Mouse (Mus musculus) olfactory bulb, adult 2 months (tissue): ENCODE measurements around the gene Rab25. TPM values are rescaled to one million over a fixed set of nuclear protein-coding genes. Genes with fewer than 3 reads are reported as not detected.

Experiments used
- H3K27ac ChIP-seq: fragments of 200-500 bp; 2 replicates; pipeline ENCODE4 v1.5.1; 2012; ENCODE audit warnings: low read depth, low read length; ENCODE audit not compliant: insufficient read depth
- H3K4me1 ChIP-seq: fragments of 200-500 bp; 2 replicates; pipeline ENCODE4 v1.6.1; 2012; ENCODE audit warnings: low read length; ENCODE audit not compliant: control insufficient read depth, insufficient read depth
- H3K4me3 ChIP-seq: fragments of 200-500 bp; 2 replicates; pipeline ENCODE4 v1.5.1; 2012; ENCODE audit warnings: mild to moderate bottlenecking, low read depth, low read length, moderate library complexity; ENCODE audit not compliant: insufficient read depth
- CTCF ChIP-seq: fragments of 200-500 bp; IDR thresholded peaks from 2 replicates; pipeline ENCODE4 v1.5.1; 2012; ENCODE audit warnings: low read depth, mild to moderate bottlenecking, low read length, moderate library complexity; ENCODE audit not compliant: insufficient read depth
- POLR2A ChIP-seq: fragments of 200-500 bp; IDR thresholded peaks from 2 replicates; pipeline ENCODE4 v1.6.1; 2012; ENCODE audit warnings: mild to moderate bottlenecking, low read depth, low read length, moderate library complexity; ENCODE audit not compliant: insufficient read depth
- WGBS: fragments of 180-500 bp; shearing (Covaris S2); methylation state at CpG from one replicate; pipeline ENCODE4 v1.1.7; 2018; 5-methylcytosine and 5-hydroxymethylcytosine counted together
- polyA plus RNA-seq: library from polyadenylated mRNA; stranded (reverse); fragments of >200 nt; gene quantifications from 2 replicates; pipeline ENCODE4 v1.2.4, GENCODE M21; 2012; ENCODE audit warnings: low replicate concordance; ENCODE audit not compliant: missing spikeins, insufficient read depth, insufficient read length

Rab25 gene
- polyA plus RNA-seq, 1 experiment: not detected

DNA sequence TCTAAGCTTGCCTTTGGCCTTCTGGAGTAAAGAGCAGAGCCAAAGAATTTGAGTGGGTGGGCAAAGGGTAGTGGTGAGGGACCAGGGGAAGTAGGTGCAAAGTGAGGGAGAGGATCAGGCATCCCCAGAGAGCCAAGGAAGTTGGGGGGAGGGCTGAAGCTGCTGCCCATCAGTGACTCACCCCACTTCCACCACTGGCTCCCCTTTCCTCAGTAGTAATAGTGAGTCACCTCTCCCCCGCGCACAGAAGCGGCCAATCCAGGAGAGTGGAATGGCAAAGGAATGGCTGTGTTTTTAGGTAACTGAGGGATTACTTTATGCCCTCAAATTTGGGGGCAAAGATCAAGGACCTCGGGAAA lies 44.6 kb downstream of the Rab25 start:
- Histone ChIP-seq H3K4me1 (peaks cover 37% of the 10 kb centered on the region), H3K27ac (peak overlapping the region; percentile 74), H3K4me3 (peak overlapping the region; percentile 63)
- no peak for TF ChIP-seq POLR2A
- no peak for TF ChIP-seq CTCF
- WGBS: 10% methylated on average over 4 of the region's 4 CpGs

GRCm38 (mm10) chr3:88502641-88503504 lies 45.2 kb downstream of the Rab25 start:
- under 1% methylated on average over 55 of the region's 55 CpGs for WGBS
- Histone ChIP-seq H3K4me1 (peaks cover 37% of the 10 kb centered on the region), H3K4me3 (peak overlapping the region; percentile 63), H3K27ac (peak overlapping the region; percentile 74)
- TF ChIP-seq CTCF: no peak
- TF ChIP-seq POLR2A: peak; percentile 97

DNA sequence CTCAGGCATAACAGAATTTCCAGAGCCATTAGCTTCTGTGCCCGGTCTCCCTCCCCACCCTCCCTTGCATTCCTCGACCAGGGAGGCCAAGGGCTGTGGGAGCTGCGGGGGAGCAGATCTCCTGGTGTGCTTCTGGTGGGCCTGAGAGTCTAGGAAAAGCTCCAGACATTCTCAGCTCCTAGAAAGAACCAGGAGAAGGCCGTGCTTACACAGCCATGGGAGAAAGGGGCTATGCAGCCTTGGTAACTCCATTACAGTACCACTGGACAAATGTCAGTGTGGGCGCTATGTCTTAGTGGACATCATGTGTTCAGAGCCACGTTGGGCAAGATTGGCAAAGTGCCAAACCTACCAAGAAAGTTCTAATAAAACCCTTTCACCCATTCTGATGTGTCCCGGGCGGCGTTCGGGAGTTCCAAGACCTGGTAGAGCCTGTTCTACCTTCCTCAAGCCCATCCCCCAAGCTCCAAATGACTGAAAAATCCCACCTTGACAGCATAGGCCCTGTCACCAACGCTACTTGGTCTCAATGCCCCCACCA lies 46.0 kb downstream of the Rab25 start:
- Histone ChIP-seq H3K27ac (no peak overlapping the region), H3K4me3 (peak overlapping the region; percentile 63), H3K4me1 (peaks cover 37% of the 10 kb centered on the region)
- 8% methylated on average over 11 of the region's 11 CpGs for WGBS
- no peak for TF ChIP-seq POLR2A
- TF ChIP-seq CTCF: no peak

DNA sequence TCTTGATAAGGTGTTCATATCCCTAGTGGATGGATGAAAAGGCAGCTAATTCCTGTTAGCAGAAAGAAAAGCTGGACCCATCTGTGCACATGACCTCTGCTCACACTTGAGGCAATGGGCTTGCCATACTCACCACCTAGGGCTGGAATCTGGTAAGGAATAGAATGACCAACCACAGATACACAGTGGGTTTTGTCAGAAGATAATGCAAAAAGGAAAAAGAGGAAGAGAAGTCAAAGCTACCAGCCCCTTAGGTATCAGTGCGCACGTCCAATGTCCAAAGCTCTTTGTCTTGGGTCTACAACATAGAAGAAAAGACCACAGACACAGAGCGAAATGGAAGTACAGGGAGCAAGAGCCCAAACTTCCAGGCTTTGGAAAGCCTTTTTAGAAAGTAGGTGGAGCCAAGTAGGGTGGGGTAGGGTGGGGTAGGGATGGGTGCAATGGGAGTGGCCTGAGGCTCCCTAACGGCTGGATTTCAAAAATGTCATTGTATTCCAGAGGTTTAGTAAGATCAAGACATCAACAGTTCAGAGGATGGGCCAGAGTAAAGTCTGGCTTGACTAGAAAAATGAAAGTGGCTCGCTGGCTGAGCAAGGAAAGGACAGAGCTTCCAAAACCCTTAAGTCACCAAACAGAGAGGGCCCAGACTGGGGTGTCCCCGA lies 46.6 kb downstream of the Rab25 start:
- Histone ChIP-seq H3K4me3 (peak overlapping the region; percentile 63), H3K4me1 (peaks cover 37% of the 10 kb centered on the region), H3K27ac (no peak overlapping the region)
- WGBS: 46% methylated on average over 6 of the region's 6 CpGs
- TF ChIP-seq CTCF (no peak), POLR2A (no peak)

GRCm38 (mm10) chr3:88500655-88501365 lies 47.3 kb downstream of the Rab25 start:
- no peak for TF ChIP-seq POLR2A
- no peak for TF ChIP-seq CTCF
- peaks cover 38% of the 10 kb centered on the region for H3K4me1 ChIP-seq
- WGBS: 45% methylated on average over 4 of the region's 4 CpGs
- H3K27ac ChIP-seq: no peak overlapping the region
- H3K4me3 ChIP-seq: no peak overlapping the region

- no peak overlapping the region for H3K27ac ChIP-seq
- 62% methylated on average over 7 of the region's 7 CpGs for WGBS
- no peak overlapping the region for H3K4me3 ChIP-seq
- TF ChIP-seq CTCF: no peak
- TF ChIP-seq POLR2A: no peak
- H3K4me1 ChIP-seq: peaks cover 39% of the 10 kb centered on the region
These were observed 48.0 kb downstream of the Rab25 start for GRCm38 (mm10) chr3:88500087-88500486.

GRCm38 (mm10) chr3:88499580-88499979 lies 48.5 kb downstream of the Rab25 start:
- Histone ChIP-seq H3K4me1 (peaks cover 39% of the 10 kb centered on the region), H3K4me3 (no peak overlapping the region), H3K27ac (no peak overlapping the region)
- 80% methylated on average over 4 of the region's 4 CpGs for WGBS
- TF ChIP-seq CTCF: no peak
- no peak for TF ChIP-seq POLR2A

- Histone ChIP-seq H3K4me1 (peaks cover 47% of the 10 kb centered on the region), H3K27ac (no peak overlapping the region), H3K4me3 (no peak overlapping the region)
- TF ChIP-seq POLR2A (no peak), CTCF (no peak)
- WGBS: 76% methylated on average over 10 of the region's 10 CpGs
These were observed 52.2 kb downstream of the Rab25 start for GRCm38 (mm10) chr3:88495741-88496415.
